Mouse (Mus musculus) ovary, adult 2 months (tissue): Measurements from ENCODE around the gene Klra7. TPM values are rescaled to one million over a fixed set of nuclear protein-coding genes. Genes with fewer than 3 reads are reported as not detected.

ENCODE experiments used
- polyA plus RNA-seq: library from polyadenylated mRNA; depleted of rRNA; stranded (reverse); fragments of >200 nt; gene quantifications from 2 replicates; pipeline ENCODE4 v1.2.3, GENCODE M21; 2012; rRNA removed

Klra7 gene
- not detected in 2 replicates for polyA plus RNA-seq

GRCm38 (mm10) chr6:130233222-130233621 is at the start of gene Klra7:
Gene Klra7 (minus strand): TSS chr6:130233322.

DNA sequence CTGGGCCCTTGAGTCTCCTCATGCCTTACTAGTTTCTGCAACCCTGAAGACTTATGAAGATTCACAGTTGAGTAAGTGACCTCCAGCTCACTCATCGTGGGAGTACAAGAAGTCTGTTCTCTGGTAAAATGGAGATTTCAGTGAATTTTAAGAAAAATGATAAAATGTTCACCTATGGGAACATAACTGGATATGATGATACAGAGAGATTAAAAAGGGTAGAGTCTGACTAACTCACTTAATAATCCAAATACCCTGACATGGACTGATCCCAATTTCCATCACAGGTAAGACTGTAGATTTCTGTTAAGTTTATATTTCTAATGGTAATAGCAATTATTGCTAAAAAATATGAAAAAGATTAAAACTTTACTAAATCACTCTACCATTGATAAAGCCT is 48.7 kb upstream of the Klra7 start, which contains the start of gene Klra10:
Gene Klra10 (minus strand): TSS at position 101 of the 400 bp plus-strand sequence.

DNA sequence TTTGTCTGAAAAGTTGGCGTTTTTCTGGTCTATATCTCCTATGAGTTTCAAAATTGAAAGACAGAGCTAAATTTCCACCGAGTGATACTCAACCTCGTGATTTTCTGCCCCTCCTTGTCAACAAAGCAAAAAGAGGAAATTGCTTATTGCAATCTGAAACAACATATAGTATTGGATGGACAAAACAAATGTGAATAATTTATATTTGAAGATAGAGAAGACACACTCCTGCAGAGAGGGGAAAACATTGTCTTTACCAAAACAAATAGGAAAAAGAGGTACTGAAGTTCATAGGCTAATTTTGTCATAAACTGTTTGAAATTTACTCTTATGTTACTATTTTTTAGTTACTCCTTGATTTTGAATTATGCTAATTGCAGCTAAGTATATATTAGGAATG is 40.1 kb downstream of the Klra7 start, which contains the start of gene Klra9:
Gene Klra9 (minus strand): TSS at position 101 of the 400 bp plus-strand sequence.

Other genes with a start within 250 kb of the Klra7 start
- gene Klra6, start 206.4 kb downstream of the Klra7 start, polyA plus RNA-seq, result not detected in 2 replicates
- not detected in 2 replicates for gene Klra4, start 166.1 kb downstream of the Klra7 start, polyA plus RNA-seq
- gene Klra8, start 103.4 kb downstream of the Klra7 start, polyA plus RNA-seq, result 0.12 TPM in 1 of 2 replicates, not detected in the other
- gene Klra9, start 40.2 kb downstream of the Klra7 start, polyA plus RNA-seq, result not detected in 2 replicates
- not detected in 2 replicates for gene Klra10, start 48.6 kb upstream of the Klra7 start, polyA plus RNA-seq
- gene Klra3, start 104.3 kb upstream of the Klra7 start, polyA plus RNA-seq, result not detected in 2 replicates
- not detected in 2 replicates for gene Klra1, start 153.6 kb upstream of the Klra7 start, polyA plus RNA-seq